Mouse (Mus musculus): Measurements from ENCODE around the gene Mark1. TPM values are rescaled to one million over a fixed set of nuclear protein-coding genes. Genes with fewer than 3 reads are reported as not detected.

Gene Mark1
- polyA plus RNA-seq, 1 experiment from 2014 or later: 5.5 TPM

DNA sequence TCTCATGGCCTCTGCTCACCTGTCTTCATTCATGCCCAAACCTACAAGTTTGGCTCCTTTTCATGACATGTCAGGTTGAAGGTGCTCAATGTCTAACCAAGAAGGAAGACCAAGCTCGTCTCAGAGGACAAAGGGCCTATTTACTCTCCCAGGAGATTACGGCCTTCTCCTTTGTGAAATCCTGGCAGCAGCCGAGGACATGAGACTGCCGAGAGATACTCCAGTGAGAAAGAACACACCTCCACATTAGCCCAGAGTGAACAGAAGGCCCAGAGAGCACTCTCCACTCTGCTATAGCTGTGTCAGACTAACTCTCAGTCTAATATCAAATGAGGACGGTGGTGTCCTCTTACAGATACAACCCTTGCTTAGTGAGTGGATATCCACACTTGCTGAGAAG is 47.6 kb downstream of the Mark1 start:
- Histone ChIP-seq H3K27me3 (ENCODE audit: control insufficient read depth, insufficient read depth, low read length) (no peaks in the 10 kb centered on the region), H3K27ac (ENCODE audit: low read depth, low read length) (no peak overlapping the region), H3K9ac (ENCODE audit: low read length) (no peak overlapping the region), H3K4me1 (replicated peaks; ENCODE audit: control insufficient read depth, insufficient read depth, low read length) (no peaks in the 10 kb centered on the region), H3K4me2 (ENCODE audit: low read depth, low read length, severe bottlenecking) (no peak overlapping the region), H3K36me3 (ENCODE audit: control insufficient read depth, insufficient read depth, low read length) (no peaks in the 10 kb centered on the region), H3K4me3 (ENCODE audit: low read depth, low read length) (no peak overlapping the region), H3K9me3 (ENCODE audit: control insufficient read depth, low read length) (no peaks in the 10 kb centered on the region; the same call in 1 of the 2 replicates)
- DNase-seq (ENCODE audit: low spot score) (no peak), ATAC-seq (replicated peaks; ENCODE audit: low FRiP score) (no peak)
- 38% methylated on average over 5 of the region's 5 CpGs for WGBS

DNA sequence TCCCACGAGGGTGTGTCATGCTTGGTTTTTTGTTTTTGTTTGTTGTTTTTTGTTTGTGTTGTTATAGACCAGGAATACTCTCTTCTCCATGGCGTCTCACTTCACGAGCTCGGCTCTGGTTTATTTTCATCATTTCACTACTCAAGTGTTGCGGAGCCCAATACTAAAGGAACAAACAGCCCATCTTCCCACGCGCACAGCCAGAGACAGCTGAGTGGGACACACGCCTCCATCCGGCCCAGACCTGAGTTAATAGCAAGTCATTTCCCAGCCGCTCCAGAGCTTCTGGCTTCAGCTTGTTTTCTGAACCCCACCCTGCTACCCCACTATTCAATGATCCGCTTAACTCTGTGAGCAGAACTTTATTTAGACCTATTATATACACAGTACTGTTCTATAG is 48.3 kb downstream of the Mark1 start:
- Histone ChIP-seq H3K9me3 (ENCODE audit: control insufficient read depth, low read length) (no peaks in the 10 kb centered on the region; the same call in 1 of the 2 replicates), H3K4me3 (ENCODE audit: low read depth, low read length) (no peak overlapping the region), H3K27me3 (ENCODE audit: control insufficient read depth, insufficient read depth, low read length) (no peaks in the 10 kb centered on the region), H3K9ac (ENCODE audit: low read length) (no peak overlapping the region), H3K36me3 (ENCODE audit: control insufficient read depth, insufficient read depth, low read length) (no peaks in the 10 kb centered on the region), H3K4me1 (replicated peaks; ENCODE audit: control insufficient read depth, insufficient read depth, low read length) (no peaks in the 10 kb centered on the region), H3K27ac (ENCODE audit: low read depth, low read length) (no peak overlapping the region), H3K4me2 (ENCODE audit: low read depth, low read length, severe bottlenecking) (no peak overlapping the region)
- no peak for DNase-seq (ENCODE audit: low spot score)
- ATAC-seq (replicated peaks; ENCODE audit: low FRiP score): no peak
- WGBS: 91% methylated on average over 11 of the region's 11 CpGs

- Histone ChIP-seq H3K4me3 (ENCODE audit: low read depth, low read length) (no peak overlapping the region), H3K27ac (ENCODE audit: low read depth, low read length) (no peak overlapping the region), H3K36me3 (ENCODE audit: control insufficient read depth, insufficient read depth, low read length) (no peaks in the 10 kb centered on the region), H3K4me2 (ENCODE audit: low read depth, low read length, severe bottlenecking) (no peak overlapping the region), H3K4me1 (replicated peaks; ENCODE audit: control insufficient read depth, insufficient read depth, low read length) (no peaks in the 10 kb centered on the region), H3K27me3 (ENCODE audit: control insufficient read depth, insufficient read depth, low read length) (no peaks in the 10 kb centered on the region), H3K9me3 (ENCODE audit: control insufficient read depth, low read length) (no peaks in the 10 kb centered on the region), H3K9ac (ENCODE audit: low read length) (no peak overlapping the region)
- ATAC-seq (replicated peaks; ENCODE audit: low FRiP score) (no peak), DNase-seq (ENCODE audit: low spot score) (no peak)
- WGBS: 94% methylated on average over 4 of the region's 4 CpGs
Measured at GRCm38 (mm10) chr1:184938106-184938505, 61.3 kb downstream of the Mark1 start.

DNA sequence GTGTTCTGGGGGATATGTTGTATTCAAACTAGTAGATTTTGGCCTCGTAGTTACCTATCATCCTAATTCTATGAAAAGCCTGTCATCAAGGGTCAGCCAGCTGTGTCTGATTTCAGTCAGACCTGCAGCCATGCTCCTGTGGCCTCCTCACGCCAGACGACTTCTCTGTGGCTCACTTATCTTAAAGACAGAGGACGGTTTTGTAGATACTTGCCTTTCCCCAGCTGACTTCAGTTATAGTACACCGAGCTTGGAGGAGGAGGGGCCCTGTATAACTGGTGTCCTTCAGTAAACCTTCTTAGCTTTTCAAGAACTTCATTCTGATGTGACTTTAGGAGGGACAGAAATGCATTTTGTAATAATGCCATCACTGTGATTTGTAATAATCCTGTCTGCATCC is 63.4 kb downstream of the Mark1 start:
- DNase-seq (ENCODE audit: low spot score) (no peak), ATAC-seq (replicated peaks; ENCODE audit: low FRiP score) (no peak)
- 83% methylated on average over 5 of the region's 5 CpGs for WGBS
- Histone ChIP-seq H3K27me3 (ENCODE audit: control insufficient read depth, insufficient read depth, low read length) (no peaks in the 10 kb centered on the region), H3K36me3 (ENCODE audit: control insufficient read depth, insufficient read depth, low read length) (no peaks in the 10 kb centered on the region), H3K4me1 (replicated peaks; ENCODE audit: control insufficient read depth, insufficient read depth, low read length) (no peaks in the 10 kb centered on the region), H3K9me3 (ENCODE audit: control insufficient read depth, low read length) (no peaks in the 10 kb centered on the region), H3K27ac (ENCODE audit: low read depth, low read length) (no peak overlapping the region), H3K4me2 (ENCODE audit: low read depth, low read length, severe bottlenecking) (no peak overlapping the region), H3K9ac (ENCODE audit: low read length) (no peak overlapping the region), H3K4me3 (ENCODE audit: low read depth, low read length) (no peak overlapping the region)

DNA sequence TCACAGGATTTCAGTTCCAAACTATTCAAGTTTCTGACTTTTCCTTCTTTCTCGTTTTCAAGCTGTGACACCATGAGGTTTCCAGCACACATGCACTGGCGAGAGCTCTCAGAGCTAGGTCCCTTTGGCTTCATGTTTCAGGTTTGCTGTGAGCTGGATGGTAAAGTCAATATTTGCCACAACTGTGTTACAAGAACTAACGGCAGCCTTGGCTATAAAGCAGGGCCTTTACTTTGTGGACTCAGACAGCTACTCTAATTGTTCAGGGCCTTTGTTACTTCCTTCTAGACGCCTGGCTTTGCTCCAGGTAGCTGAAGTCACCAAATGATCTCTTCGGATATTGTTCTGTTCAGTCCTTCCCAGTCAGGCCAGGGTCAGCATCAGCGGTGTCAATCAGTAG is 63.9 kb downstream of the Mark1 start:
- 79% methylated on average over 6 of the region's 6 CpGs for WGBS
- ATAC-seq (replicated peaks; ENCODE audit: low FRiP score) (no peak), DNase-seq (ENCODE audit: low spot score) (no peak)
- Histone ChIP-seq H3K27me3 (ENCODE audit: control insufficient read depth, insufficient read depth, low read length) (no peaks in the 10 kb centered on the region), H3K9me3 (ENCODE audit: control insufficient read depth, low read length) (no peaks in the 10 kb centered on the region), H3K4me3 (ENCODE audit: low read depth, low read length) (no peak overlapping the region), H3K27ac (ENCODE audit: low read depth, low read length) (no peak overlapping the region), H3K9ac (ENCODE audit: low read length) (no peak overlapping the region), H3K36me3 (ENCODE audit: control insufficient read depth, insufficient read depth, low read length) (no peaks in the 10 kb centered on the region), H3K4me1 (replicated peaks; ENCODE audit: control insufficient read depth, insufficient read depth, low read length) (no peaks in the 10 kb centered on the region), H3K4me2 (ENCODE audit: low read depth, low read length, severe bottlenecking) (no peak overlapping the region)

DNA sequence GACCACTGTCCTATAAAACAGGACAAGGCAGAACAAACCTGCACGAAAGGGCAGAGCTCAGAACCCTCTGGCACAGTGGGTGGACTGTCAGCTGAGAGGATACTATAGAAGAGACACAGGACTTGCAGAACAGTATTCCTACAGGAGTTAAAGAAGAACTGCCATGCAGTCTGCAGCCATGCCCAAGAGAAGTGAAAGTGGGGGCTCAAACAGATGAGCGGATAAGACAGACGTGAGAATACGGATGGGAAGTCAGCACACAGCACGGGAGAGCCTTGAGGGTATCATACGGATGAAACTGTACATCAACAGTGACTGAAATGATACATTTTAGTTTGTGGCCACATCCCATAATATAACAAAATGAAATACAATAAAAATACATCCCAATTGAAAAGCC is 68.3 kb downstream of the Mark1 start:
- Histone ChIP-seq H3K27me3 (ENCODE audit: control insufficient read depth, insufficient read depth, low read length) (no peaks in the 10 kb centered on the region), H3K9ac (ENCODE audit: low read length) (no peak overlapping the region), H3K9me3 (ENCODE audit: control insufficient read depth, low read length) (no peaks in the 10 kb centered on the region), H3K27ac (ENCODE audit: low read depth, low read length) (no peak overlapping the region), H3K36me3 (ENCODE audit: control insufficient read depth, insufficient read depth, low read length) (no peaks in the 10 kb centered on the region), H3K4me1 (replicated peaks; ENCODE audit: control insufficient read depth, insufficient read depth, low read length) (no peaks in the 10 kb centered on the region), H3K4me2 (ENCODE audit: low read depth, low read length, severe bottlenecking) (no peak overlapping the region), H3K4me3 (ENCODE audit: low read depth, low read length) (no peak overlapping the region)
- DNase-seq (ENCODE audit: low spot score) (no peak), ATAC-seq (replicated peaks; ENCODE audit: low FRiP score) (no peak)
- WGBS: 89% methylated on average over 6 of the region's 6 CpGs

GRCm38 (mm10) chr1:184928382-184928781 is 71.0 kb downstream of the Mark1 start:
- DNase-seq (ENCODE audit: low spot score) (no peak), ATAC-seq (replicated peaks; ENCODE audit: low FRiP score) (no peak)
- Histone ChIP-seq H3K9ac (ENCODE audit: low read length) (no peak overlapping the region), H3K27ac (ENCODE audit: low read depth, low read length) (no peak overlapping the region), H3K4me3 (ENCODE audit: low read depth, low read length) (no peak overlapping the region), H3K27me3 (ENCODE audit: control insufficient read depth, insufficient read depth, low read length) (no peaks in the 10 kb centered on the region), H3K36me3 (ENCODE audit: control insufficient read depth, insufficient read depth, low read length) (no peaks in the 10 kb centered on the region), H3K9me3 (ENCODE audit: control insufficient read depth, low read length) (no peaks in the 10 kb centered on the region), H3K4me1 (replicated peaks; ENCODE audit: control insufficient read depth, insufficient read depth, low read length) (no peaks in the 10 kb centered on the region), H3K4me2 (ENCODE audit: low read depth, low read length, severe bottlenecking) (no peak overlapping the region)
- WGBS: 80% methylated on average over 1 of the region's 1 CpGs

GRCm38 (mm10) chr1:184927911-184928310 is 71.5 kb downstream of the Mark1 start:
- WGBS: 88% methylated on average over 1 of the region's 1 CpGs
- Histone ChIP-seq H3K4me2 (ENCODE audit: low read depth, low read length, severe bottlenecking) (no peak overlapping the region), H3K9ac (ENCODE audit: low read length) (no peak overlapping the region)

DNA sequence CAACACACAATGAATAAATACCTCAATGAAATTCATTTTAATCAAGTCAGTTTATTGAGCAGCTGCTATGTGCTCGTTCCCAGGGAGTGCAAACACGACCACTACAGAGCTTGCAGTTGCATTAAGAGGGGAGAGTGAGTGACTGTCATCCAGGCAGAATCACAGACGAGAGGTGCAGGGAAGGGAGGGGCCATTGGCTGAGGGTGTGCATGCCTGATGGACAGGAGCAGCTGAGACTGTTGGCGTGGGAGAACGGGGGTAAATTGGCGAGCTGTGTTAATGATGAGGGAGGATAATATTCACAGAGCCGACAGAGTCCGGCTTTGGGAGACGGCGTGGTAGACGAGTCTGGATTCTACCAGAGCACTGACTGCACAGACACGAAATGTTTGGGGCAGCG is 76.5 kb downstream of the Mark1 start:
- ATAC-seq (replicated peaks; ENCODE audit: low FRiP score) (no peak), DNase-seq (ENCODE audit: low spot score) (no peak)
- Histone ChIP-seq H3K4me3 (ENCODE audit: low read depth, low read length) (no peak overlapping the region), H3K4me2 (ENCODE audit: low read depth, low read length, severe bottlenecking) (no peak overlapping the region), H3K9me3 (ENCODE audit: control insufficient read depth, low read length) (no peaks in the 10 kb centered on the region), H3K27me3 (ENCODE audit: control insufficient read depth, insufficient read depth, low read length) (no peaks in the 10 kb centered on the region), H3K36me3 (ENCODE audit: control insufficient read depth, insufficient read depth, low read length) (no peaks in the 10 kb centered on the region; the same call in 1 of the 2 replicates), H3K4me1 (replicated peaks; ENCODE audit: control insufficient read depth, insufficient read depth, low read length) (no peaks in the 10 kb centered on the region), H3K27ac (ENCODE audit: low read depth, low read length) (no peak overlapping the region), H3K9ac (ENCODE audit: low read length) (no peak overlapping the region)
- 89% methylated on average over 13 of the region's 13 CpGs for WGBS

More at GRCm38 (mm10) chr1:184927911-184928310, 71.5 kb downstream of the Mark1 start:
- DNase-seq (ENCODE audit: low spot score): no peak
- Histone ChIP-seq H3K27me3 (ENCODE audit: control insufficient read depth, insufficient read depth, low read length) (no peaks in the 10 kb centered on the region), H3K36me3 (ENCODE audit: control insufficient read depth, insufficient read depth, low read length) (no peaks in the 10 kb centered on the region), H3K4me1 (replicated peaks; ENCODE audit: control insufficient read depth, insufficient read depth, low read length) (no peaks in the 10 kb centered on the region), H3K4me3 (ENCODE audit: low read depth, low read length) (no peak overlapping the region), H3K27ac (ENCODE audit: low read depth, low read length) (no peak overlapping the region), H3K9me3 (ENCODE audit: control insufficient read depth, low read length) (no peaks in the 10 kb centered on the region)
- no peak for ATAC-seq (replicated peaks; ENCODE audit: low FRiP score)

Measured in forebrain, embryonic 11.5 days (tissue).